ENCODE assay signal across 9 mouse cellular contexts in the genomic region with DNA sequence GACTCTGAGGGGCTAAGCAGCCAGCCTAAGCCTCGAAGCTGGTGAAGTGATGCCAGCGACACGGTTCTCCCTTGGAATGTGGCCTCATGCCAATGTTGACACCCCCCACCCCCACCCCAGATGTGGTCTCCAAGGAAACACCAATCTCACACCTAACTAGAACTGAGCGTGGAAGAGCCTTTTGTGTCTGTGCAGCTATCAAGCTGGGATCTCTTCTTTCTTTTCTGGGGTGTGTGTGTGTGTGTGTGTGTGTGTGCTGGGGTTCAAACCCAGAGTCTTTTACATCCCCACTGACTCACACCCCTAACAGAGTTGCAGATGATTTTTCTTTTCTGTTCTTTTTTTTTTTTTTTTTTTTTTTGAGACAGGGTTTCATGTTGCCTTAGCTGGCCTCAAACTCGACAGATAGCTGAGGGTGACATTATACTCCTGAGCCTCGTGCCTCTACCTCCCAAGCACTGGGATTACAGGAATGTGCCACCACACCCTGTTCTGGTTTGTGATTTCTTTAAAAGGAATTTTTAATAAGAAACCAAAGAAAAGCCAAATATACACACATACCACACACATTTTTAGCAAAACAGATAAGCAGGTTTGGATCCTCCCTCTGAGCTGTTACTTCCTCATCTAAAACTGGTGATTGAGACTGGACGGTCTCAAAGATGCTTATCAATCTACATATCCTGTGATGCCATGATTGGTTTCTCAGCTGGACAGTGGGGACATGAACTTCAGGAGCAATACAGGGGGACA. TPM values are rescaled to one million over a fixed set of nuclear protein-coding genes. Genes with fewer than 3 reads are reported as not detected.
A peak's percentile ranks its signal among the peaks of the same experiment; 100 is the strongest.
DNase-seq lines count a peak whose midpoint lies in the region; ATAC-seq and TF ChIP-seq lines count a peak whose summit lies in the region.
"Had no signal": no experiment of that assay in that cellular context is flagged by ENCODE, and none has a peak within 500 bp of the region (broad histone marks: within the 10 kb centered on the region; RNA-seq: fewer than 3 reads in every experiment).

No protein-coding gene starts in this region.

- peak overlapping the region; percentile 71 for H3K9ac ChIP-seq in heart, embryonic 13.5 days
- no peak overlapping the region for H3K9ac ChIP-seq in limb, embryonic 15.5 days

- H3K27me3 ChIP-seq in heart, embryonic 13.5 days (replicated peaks) = no peaks in the 10 kb centered on the region
- no peaks in the 10 kb centered on the region for H3K27me3 ChIP-seq in limb, embryonic 15.5 days

- peak overlapping the region; percentile 95 for H3K27ac ChIP-seq in heart, embryonic 13.5 days (replicated peaks)
- H3K27ac ChIP-seq in limb, embryonic 15.5 days = peak overlapping the region; percentile 92

- no peaks in the 10 kb centered on the region for H3K9me3 ChIP-seq in heart, embryonic 13.5 days
- H3K9me3 ChIP-seq in limb, embryonic 15.5 days = no peaks in the 10 kb centered on the region

- DNase-seq in heart, postnatal 25 days (ENCODE audit: low spot score) = no peak
- DNase-seq in 3T3-L1 (ENCODE audit: low read depth, low spot score) (peak; percentile 90), adipocyte (ENCODE audit: low spot score) (no peak)
- peak; percentile 57 for DNase-seq in brain, embryonic 14.5 days (ENCODE audit: low read depth)
- DNase-seq in layer of hippocampus, adult 9-10 months (ENCODE audit: low spot score) = no peak
- no peak for DNase-seq in urinary bladder, postnatal 25 days (ENCODE audit: low spot score)

- TF ChIP-seq CTCF in brain, embryonic 14.5 days (IDR thresholded peaks at IDR 0.05; ENCODE audit: borderline replicate concordance, extremely low read depth, insufficient read depth, insufficient read length) = no peak

- no peak for TF ChIP-seq POLR2A in brain, embryonic 14.5 days (IDR thresholded peaks at IDR 0.05; ENCODE audit: borderline replicate concordance, extremely low read depth, insufficient read depth, insufficient read length, poor library complexity, severe bottlenecking)

- peaks cover 83% of the 10 kb centered on the region for H3K4me1 ChIP-seq in heart, embryonic 13.5 days
- peaks cover 56% of the 10 kb centered on the region for H3K4me1 ChIP-seq in limb, embryonic 15.5 days

- no peak overlapping the region for H3K4me3 ChIP-seq in heart, embryonic 13.5 days
- no peak overlapping the region for H3K4me3 ChIP-seq in limb, embryonic 15.5 days

- intact Hi-C loops in heart, postnatal 25 days (cut with DNase I) = no loop called here

- no peak overlapping the region; the same call in 1 of the 2 replicates for H3K4me2 ChIP-seq in heart, embryonic 13.5 days
- no peak overlapping the region for H3K4me2 ChIP-seq in limb, embryonic 15.5 days

- ATAC-seq in heart, embryonic 13.5 days (ENCODE audit: extremely low read depth, insufficient number of reproducible peaks, low FRiP score, low TSS enrichment) = no peak
- ATAC-seq in limb, embryonic 15.5 days (ENCODE audit: insufficient number of reproducible peaks, low FRiP score, low TSS enrichment, low read depth) = no peak

- WGBS in heart, embryonic 13.5 days = 19% methylated on average over 7 of the region's 7 CpGs
- 19% methylated on average over 7 of the region's 7 CpGs for WGBS in limb, embryonic 15.5 days

- H3K36me3 ChIP-seq in heart, embryonic 13.5 days = peaks cover 27% of the 10 kb centered on the region
- peaks cover 9% of the 10 kb centered on the region for H3K36me3 ChIP-seq in limb, embryonic 15.5 days

RNA-seq across cellular contexts. Expression of gene Plekho2, which starts 29.6 kb away (rescaled TPM):
- polyA plus RNA-seq in heart, embryonic 13.5 days (2015; fragmentation: Nextera tagmentation; extraction: Ambion mirVana) = 10.7 and 11.9 TPM in 2 replicates
- 10 to 100 TPM; 12.9 to 13.2 TPM for total RNA-seq in heart, postnatal 25 days (2021)
- polyA plus RNA-seq in brain, embryonic 14.5 days (2012; rRNA removed) = 5.9 TPM in 2 replicates
- 18.6 and 19.7 TPM in 2 replicates for polyA plus RNA-seq in limb, embryonic 15.5 days (2015; fragmentation: Nextera tagmentation; extraction: Ambion mirVana)

RNA-seq across cellular contexts. Expression of gene Ankdd1a, which starts 30.3 kb away (rescaled TPM):
- polyA plus RNA-seq in heart, embryonic 13.5 days (2015; fragmentation: Nextera tagmentation; extraction: Ambion mirVana) = not detected in 2 replicates
- total RNA-seq in heart, postnatal 25 days (2021) = not detected
- 1.2 and 2.1 TPM in 2 replicates for polyA plus RNA-seq in brain, embryonic 14.5 days (2012; rRNA removed)
- 0.35 and 0.76 TPM in 2 replicates for polyA plus RNA-seq in limb, embryonic 15.5 days (2015; fragmentation: Nextera tagmentation; extraction: Ambion mirVana)
- total RNA-seq: gastrocnemius, postnatal 14 days had no signal

RNA-seq across cellular contexts. Expression of gene Pif1, which starts 36.7 kb away (rescaled TPM):
- 10.3 and 11.8 TPM in 2 replicates for polyA plus RNA-seq in heart, embryonic 13.5 days (2015; fragmentation: Nextera tagmentation; extraction: Ambion mirVana)
- not detected for total RNA-seq in heart, postnatal 25 days (2021)
- polyA plus RNA-seq in brain, embryonic 14.5 days (2012; rRNA removed) = 7.7 TPM in 2 replicates
- polyA plus RNA-seq in limb, embryonic 15.5 days (2015; fragmentation: Nextera tagmentation; extraction: Ambion mirVana) = 8.9 and 9.6 TPM in 2 replicates

Comparison
In these comparisons a context has a peak if more than half of its experiments do, and no peak if none do; other contexts are left out.
1. DNase-seq: peak in 3T3-L1 (single experiment) and brain, embryonic 14.5 days (single experiment); none in heart, postnatal 25 days (single experiment), adipocyte (single experiment), layer of hippocampus, adult 9-10 months (single experiment) and urinary bladder, postnatal 25 days (single experiment).